Mouse (Mus musculus) right cerebral cortex, postnatal 4 days (tissue): ENCODE data around the gene Syt16.

Experiments used
- DNase-seq: peaks from one replicate; pipeline ENCODE4 v3.0.0-alpha.2; 2022

Syt16 gene

DNA sequence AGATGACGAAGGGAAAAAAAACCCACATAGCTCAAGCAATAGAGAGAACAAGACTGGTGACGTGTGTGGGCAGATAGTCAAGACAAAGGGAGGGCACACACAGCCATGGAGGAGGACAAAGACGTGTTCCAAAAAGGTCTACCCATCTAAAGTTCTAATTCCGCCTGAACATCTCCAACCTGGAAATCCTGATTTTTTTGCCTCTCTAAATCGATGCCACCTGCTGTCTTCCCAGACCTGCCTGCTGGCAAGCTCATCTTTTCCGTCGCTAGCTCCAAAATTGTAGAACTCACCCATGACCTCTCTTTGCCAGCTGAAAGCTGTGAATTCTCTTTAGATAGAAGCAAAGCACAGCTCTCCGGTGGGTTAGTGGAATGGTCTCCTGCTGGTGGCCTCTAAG lies 238.7 kb downstream of the Syt16 start:
- DNase-seq, result no peak

- DNase-seq, result peak; percentile 54
These were observed 240.6 kb downstream of the Syt16 start for GRCm38 (mm10) chr12:74238056-74238455.

GRCm38 (mm10) chr12:74238806-74239205 lies 241.3 kb downstream of the Syt16 start:
- no peak for DNase-seq

DNA sequence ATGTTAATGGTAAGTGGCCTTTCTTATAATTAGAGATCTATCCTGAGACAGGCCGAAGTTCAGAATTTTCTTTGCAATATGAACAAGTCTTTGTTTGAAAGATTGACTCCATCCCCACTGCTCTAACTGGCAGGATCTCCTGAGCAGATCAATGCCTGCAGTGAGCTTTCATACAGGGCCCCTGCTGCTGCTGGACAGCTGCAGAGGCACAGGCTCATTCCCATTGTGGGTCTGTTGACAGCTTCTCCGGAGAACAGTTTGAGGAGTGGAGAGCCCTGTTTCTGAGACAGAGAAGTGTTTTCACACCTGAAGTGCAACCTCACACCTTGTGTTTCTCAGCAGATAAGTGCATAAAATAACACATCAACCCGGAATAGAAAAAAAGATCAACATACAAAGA lies 267.4 kb downstream of the Syt16 start:
- no peak for DNase-seq

- DNase-seq, result no peak
These were observed 269.6 kb downstream of the Syt16 start for GRCm38 (mm10) chr12:74267049-74267448.

DNA sequence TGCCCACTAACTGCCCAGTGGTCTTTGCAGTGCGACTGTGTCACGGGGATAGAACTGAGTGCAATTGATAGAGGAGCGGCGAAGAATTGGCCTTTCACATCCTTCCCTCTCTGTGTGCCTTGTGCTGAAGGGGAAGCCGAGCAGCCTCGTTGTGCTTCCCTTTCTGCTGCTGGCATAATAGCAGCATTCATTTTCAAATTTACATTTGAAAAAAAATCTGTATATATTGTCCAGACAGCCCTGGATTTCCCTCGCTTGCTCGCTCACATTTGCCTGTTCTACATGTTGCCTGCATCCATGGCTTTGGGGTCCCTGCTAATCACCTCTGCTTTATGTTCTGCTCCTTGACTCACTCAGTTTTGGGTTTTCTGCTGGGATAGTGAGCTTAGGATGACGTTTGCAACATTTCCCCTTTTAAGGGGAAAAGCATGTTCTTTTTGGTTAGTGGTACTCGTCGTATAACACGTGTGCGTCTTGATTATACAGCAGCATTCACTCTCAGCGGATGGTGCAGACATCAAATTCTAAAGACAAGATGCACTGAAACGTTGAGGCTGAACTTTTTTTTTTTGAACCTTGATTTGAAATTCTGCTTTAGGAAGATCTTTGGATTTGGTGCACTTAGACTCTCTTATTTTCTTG lies 271.3 kb downstream of the Syt16 start:
- no peak for DNase-seq

- DNase-seq, result no peak
These were observed 275.1 kb downstream of the Syt16 start for GRCm38 (mm10) chr12:74272545-74272944.

- DNase-seq, result no peak
These were observed 279.8 kb downstream of the Syt16 start for GRCm38 (mm10) chr12:74277265-74277664.

GRCm38 (mm10) chr12:74281403-74281802 lies 283.9 kb downstream of the Syt16 start:
- no peak for DNase-seq

- DNase-seq, result no peak
These were observed 285.4 kb downstream of the Syt16 start for GRCm38 (mm10) chr12:74282846-74283245.

DNA sequence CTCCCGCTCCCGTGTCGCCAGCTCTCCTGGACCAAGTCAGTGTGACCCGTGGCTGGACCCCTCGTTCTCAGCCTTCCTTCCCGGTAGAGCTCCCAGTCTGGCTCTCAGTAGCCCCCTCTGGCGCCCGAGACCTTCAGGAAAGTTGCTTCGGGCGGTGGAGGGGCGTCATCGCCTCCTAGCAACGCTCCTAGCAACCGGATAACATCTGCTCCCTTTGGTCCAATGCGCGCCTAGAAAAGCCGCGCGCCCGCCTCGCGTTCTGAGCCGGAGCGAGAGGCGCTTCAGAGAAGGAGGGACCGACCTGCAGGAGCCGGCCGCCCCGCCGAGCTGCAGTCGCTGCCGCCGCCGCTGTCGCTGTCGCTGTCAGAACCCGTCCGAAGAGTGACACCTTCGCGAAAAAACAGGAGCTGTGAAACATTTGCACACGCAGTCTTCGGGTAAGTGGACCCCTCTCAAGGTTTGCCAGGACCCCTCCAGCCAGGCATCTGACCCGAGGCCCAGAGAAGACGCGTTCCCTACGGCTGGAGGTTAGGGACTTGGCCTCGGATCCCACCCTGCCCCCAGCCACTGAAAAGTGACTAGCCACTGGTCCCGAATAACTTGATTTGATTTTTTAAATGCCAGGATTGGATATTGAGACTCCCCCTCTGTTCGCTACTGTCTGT lies 286.7 kb downstream of the Syt16 start:
- peak; percentile 97 for DNase-seq

GRCm38 (mm10) chr12:74284685-74285054 lies 287.2 kb downstream of the Syt16 start:
- DNase-seq, result peak; percentile 55

- no peak for DNase-seq
These were observed 293.5 kb downstream of the Syt16 start for GRCm38 (mm10) chr12:74290983-74291382.

- peak; percentile 58 for DNase-seq
These were observed 296.2 kb downstream of the Syt16 start for GRCm38 (mm10) chr12:74293624-74294023.

DNA sequence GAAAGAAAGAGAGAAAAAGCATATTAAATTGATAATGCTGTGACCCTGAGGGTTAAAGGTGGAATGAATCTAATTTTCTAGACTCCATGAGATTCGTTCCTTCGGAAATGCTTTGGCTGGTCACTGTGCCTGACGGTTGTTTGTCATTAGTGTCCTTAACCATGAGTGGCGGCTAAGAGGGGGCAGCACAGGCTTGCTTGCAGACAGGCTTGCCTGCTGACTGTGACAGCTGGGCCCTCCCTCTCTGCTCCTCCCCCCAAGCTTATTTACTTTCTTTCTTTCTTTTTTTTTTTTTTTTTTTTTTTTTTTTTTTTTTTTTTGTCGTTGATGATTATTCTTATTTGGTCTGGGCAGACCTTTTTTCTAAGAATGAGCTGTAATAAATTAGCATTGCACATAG lies 298.9 kb downstream of the Syt16 start:
- no peak for DNase-seq

DNA sequence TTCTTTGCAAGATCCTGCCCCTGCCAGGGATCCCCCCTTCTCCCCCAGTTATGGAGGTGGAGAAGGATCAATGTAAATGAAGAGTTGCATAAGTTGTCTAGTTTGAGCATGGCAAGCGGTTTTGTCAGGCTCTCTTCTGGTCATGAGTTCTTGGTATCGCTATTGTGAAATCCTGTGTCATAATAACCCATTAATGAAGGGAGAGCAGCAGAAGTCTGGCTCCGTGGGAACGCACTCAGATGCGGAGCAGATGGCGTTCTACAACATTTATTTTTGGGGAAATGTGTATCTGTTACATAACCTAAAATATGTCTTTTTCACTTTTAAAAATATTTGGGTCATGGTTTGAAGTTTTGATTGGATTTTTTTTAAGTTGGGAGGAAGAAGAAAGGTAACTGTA lies 304.1 kb downstream of the Syt16 start:
- no peak for DNase-seq

DNA sequence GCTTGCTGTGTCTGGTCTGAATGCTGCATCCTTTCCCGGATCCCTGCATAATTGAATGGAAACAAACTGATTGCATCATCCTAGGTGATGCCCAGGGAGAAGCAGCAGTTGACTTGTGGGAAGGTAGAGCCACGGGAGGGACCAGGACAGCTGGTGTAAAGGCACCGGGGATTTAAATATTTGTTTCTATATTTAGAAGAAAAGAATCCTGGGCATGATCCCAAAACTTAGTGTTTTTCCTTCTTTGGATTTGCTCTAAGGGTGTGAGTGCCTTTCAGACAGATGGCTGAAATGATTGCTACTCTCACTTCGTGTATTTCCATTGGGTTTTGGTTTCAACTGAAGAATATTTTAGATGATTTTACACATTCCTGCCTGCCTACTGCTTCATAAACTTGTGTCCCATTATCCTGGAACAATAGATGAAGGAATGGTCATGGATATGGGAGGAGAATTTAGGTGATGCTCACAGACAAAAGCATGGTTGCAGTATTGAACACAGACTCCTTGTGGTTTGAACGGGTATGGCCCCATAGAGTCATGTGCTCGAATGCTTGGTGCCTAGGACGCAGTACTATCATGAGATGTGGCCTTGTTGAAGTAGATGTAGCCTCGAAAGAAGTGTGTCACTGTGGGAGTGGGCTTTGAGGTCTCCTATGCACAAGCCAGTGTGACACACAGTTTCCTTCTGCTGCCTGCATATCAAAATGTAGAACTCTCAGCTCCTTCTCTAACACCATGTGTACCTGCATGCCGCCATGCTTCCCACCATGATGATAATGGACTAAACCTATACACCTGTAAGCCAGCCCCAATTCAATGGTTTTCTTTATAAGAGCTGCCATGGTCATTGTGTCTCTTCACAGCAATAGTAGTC lies 306.2 kb downstream of the Syt16 start:
- no peak for DNase-seq

DNA sequence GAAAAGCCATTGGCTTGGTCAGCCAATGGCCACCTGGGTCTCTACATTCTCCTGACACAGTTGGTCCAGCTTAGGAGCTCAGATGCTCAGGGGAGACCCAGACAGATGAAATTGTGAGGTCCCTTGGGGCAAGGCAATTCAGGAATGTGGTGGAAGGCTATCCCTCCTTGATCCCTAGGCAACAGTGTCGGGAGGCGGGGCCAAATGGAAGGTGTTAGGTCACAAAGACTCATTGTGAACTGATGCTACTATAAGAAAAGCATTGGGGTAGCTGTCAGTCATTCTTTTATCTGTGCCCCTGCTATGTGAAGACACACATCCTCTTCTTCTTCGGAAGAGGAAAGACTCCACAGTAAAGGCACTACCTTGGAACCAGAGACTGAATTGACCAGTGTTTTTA lies 315.1 kb downstream of the Syt16 start:
- DNase-seq, result no peak

DNA sequence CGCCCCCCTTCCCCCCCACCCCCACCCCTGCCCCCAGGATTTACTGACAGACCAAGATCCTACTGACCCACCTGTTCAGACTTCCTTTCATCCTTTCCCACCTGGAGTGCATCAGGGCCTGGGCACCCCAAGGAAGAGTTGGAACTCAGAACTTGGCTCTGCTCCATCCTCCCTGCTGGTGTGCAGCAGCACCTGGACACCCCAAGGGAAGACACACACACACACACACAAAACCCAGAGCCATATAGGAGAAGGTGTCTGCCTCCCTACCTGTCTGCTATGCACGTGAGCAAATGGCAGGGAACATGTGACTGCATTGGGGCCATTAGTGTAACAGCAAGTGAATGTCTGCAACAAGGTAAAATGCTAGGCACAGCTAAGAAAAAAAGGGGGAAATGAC lies 317.8 kb downstream of the Syt16 start:
- DNase-seq, result no peak

DNA sequence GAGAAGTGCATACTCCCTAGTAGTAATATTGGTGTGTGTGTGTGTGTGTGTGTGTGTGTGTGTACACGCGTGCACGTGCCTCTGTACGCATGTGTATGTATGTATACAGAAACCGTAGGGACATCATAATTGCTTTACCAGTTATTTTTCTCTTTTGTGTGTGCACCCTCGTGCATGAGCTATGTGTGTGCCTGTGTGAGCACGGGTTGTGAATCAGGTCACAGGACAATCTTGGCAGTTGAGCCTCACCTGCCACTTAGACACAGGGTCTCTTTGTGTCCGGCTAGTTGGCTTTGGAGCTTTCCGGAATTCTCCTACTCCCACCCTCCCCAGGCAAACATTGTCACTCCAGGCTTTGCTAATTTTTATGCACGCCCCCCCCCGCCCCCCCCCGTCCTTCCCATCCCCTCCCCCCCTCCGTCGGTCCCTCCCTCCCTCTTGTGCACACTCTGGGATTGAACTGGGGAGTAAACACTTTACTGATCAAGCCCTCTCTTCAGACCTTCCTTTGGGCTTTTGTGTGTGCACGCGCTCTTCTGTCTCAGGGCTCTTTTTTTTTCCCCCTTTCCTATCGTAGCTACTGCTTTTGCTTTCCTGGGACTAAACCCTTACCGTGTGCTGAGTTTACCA lies 319.0 kb downstream of the Syt16 start, which contains the start of gene Gm11042:
Gm11042 (minus strand) TSS at position 51 of the 630 bp plus-strand sequence.
- DNase-seq, result no peak

DNA sequence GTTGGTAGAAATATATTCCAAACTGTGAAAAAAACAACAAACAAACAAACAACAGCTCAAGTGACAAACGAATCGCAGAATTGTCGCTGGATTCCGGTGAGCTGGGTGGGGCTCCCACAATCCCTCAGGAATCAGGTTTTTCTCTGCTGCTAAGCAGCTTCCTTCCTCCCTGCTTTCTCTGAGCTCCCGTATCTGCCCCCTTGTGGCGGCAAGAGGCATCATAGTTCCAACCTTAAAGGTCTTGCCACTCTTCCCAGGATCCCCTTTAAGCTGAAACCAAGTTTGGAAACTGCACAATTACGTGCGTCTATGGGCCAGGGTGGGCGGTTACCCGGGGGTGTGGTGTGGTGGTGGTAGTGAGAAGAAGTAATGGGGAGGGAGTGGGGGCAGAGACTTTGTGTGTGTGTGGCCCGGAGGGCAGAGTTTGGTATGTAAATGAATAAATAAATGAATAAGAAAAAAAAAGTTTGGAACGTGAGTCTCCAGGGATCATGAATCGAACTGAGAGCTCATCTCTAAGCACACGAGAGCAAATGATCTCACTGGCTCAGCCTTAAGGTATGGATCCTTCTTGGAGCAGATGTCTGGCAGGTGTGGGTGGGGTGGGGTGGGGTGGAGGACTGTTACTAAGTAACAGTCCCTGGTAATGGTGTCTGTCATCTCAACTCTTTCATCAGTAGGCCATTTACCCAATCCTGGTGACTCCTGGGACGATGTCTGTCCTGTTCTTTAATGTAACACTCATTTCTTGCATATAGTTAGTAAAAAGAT lies 319.7 kb downstream of the Syt16 start:
- DNase-seq, result peak; percentile 79

DNA sequence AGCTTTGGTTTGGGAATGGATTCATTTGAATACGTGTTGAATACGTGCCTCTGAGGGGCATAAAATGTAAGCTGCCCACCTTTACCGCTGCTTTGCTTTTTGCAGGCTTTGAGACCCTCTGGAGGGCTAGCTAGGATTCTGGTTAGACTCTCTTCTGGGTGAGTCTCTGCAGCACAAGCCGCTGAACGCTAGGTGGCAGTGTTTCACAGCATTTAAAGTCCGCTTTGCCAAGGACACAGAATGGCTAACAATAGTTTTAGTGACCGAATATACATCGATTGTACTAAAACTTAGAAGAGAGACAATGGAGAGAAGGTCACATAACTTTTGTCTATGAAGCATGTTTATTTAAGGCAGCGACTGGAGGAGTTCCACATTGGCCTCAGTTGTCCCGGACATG lies 322.9 kb downstream of the Syt16 start:
- peak; percentile 84 for DNase-seq

DNA sequence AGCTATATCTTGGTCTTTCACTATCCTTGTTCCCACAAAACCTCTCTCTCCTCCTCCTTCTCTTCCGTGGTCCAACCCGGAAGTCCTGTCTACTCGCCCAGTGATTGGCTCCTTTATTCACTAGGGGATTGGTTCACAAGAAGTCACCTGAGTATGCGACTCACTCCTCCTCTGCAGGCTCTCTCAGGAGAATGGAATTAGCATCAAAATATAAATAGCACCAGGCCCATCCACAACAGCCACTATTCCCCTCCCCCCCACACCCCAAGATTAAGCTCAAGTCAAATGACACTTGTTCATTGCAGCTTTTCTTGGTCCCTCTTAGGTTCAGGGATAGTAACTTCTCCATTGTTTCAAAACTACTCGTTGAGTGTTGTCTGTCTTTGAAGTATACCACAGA lies 324.5 kb downstream of the Syt16 start:
- DNase-seq, result no peak
